Mouse (Mus musculus): Measurements from ENCODE around the gene Mesp2. TPM values are rescaled to one million over a fixed set of nuclear protein-coding genes. Genes with fewer than 3 reads are reported as not detected.

The Mesp2 gene
- polyA plus RNA-seq (2015; fragmentation: Nextera tagmentation; extraction: Ambion mirVana) = 1.1 and 1.3 TPM in 2 replicates

DNA sequence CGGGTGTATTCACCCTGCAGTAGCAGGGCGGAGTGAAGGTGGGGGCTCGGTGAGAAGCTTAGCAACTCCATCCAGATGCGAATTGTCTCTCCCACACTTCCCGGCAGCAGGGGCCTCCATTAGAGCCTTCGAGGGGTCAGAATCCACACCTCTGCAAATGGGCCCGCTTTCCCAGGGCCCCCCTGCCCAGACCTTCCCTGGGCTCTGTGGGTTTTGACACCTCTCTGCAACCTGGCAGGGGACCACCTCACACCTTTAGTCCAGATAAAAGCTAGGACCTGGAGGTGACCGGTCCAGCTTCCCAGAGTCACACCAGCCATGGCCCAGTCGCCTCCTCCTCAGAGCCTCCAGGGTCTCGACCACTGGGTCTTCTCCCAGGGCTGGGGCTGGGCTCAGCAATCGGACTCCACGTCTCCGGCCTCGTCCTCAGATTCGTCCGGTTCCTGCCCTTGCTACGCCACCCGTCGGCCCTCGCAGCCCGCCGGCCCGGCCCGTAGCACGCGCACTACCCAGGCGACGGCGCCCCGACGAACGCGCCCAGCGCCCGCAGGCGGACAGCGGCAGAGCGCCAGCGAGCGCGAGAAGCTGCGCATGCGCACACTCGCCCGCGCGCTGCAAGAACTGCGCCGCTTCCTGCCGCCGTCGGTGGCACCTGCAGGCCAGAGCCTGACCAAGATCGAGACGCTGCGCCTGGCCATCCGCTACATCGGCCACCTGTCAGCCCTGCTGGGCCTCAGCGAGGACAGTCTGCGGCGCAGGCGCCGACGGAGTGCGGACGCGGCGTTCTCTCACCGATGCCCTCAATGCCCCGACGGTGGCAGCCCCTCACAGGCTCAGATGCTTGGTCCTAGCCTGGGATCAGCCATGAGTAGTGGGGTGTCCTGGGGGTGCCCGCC is at the start of gene Mesp2:
Gene Mesp2 (plus strand): TSS at position 117 of the 896 bp plus-strand sequence.
- ATAC-seq (ENCODE audit: low FRiP score, low read depth) = peak; percentile 72
- peak within 1 kb of the TSS; percentile 37 for H3K4me3 ChIP-seq
- H3K27me3 ChIP-seq = 0 out of 2 replicates have a peak, but pooled peaks cover 7% of the 10 kb centered on the region
- no peak within 1 kb of the TSS for H3K27ac ChIP-seq (replicated peaks)
- H3K4me1 ChIP-seq (replicated peaks) = peaks cover 7% of the 10 kb centered on the region
- H3K4me2 ChIP-seq = peak within 1 kb of the TSS; percentile 64
- no peaks in the 10 kb centered on the region for H3K36me3 ChIP-seq
- peak within 1 kb of the TSS; percentile 49 for H3K9ac ChIP-seq
- H3K9me3 ChIP-seq = no peaks in the 10 kb centered on the region
- 19% methylated on average over 71 of the region's 71 CpGs for WGBS

GRCm38 (mm10) chr7:79761124-79761876 is 49.2 kb upstream of the Mesp2 start:
- Histone ChIP-seq H3K27me3 (no peaks in the 10 kb centered on the region), H3K4me2 (no peak overlapping the region), H3K36me3 (no peaks in the 10 kb centered on the region), H3K9ac (no peak overlapping the region), H3K9me3 (no peaks in the 10 kb centered on the region), H3K27ac (replicated peaks) (no peak overlapping the region), H3K4me3 (no peak overlapping the region), H3K4me1 (replicated peaks) (no peaks in the 10 kb centered on the region)
- ATAC-seq (ENCODE audit: low FRiP score, low read depth) = no peak
- WGBS = 77% methylated on average over 5 of the region's 5 CpGs

- no peaks in the 10 kb centered on the region for H3K4me1 ChIP-seq (replicated peaks)
- WGBS = 80% methylated on average over 8 of the region's 8 CpGs
- H3K9me3 ChIP-seq = no peaks in the 10 kb centered on the region
- H3K27ac ChIP-seq (replicated peaks) = no peak overlapping the region
- H3K36me3 ChIP-seq = no peaks in the 10 kb centered on the region
- H3K4me2 ChIP-seq = no peak overlapping the region
- no peak overlapping the region for H3K4me3 ChIP-seq
- no peak overlapping the region for H3K9ac ChIP-seq
- H3K27me3 ChIP-seq = no peaks in the 10 kb centered on the region
- no peak for ATAC-seq (ENCODE audit: low FRiP score, low read depth)
These were observed 48.4 kb upstream of the Mesp2 start for GRCm38 (mm10) chr7:79762106-79762505.

DNA sequence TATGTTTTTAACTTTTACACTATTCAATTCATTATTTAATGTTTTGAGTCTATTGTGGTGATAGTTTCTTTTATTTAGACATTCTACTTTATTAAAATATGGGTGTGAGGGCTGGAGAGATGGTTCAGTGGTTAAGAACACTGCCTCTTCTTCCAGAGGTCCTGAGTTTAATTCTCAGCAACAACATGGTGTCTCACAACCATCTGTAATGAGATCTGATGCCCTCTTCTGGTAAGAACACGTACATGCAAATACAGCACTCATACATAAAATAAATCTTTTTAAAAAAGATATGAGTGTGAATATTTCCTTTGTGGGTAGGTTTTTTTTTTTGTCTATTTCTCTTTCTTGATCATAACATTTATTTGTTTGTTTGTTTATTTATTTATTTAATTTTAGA is 44.5 kb upstream of the Mesp2 start:
- H3K27ac ChIP-seq (replicated peaks) = no peak overlapping the region
- ATAC-seq (ENCODE audit: low FRiP score, low read depth) = no peak
- H3K9ac ChIP-seq = no peak overlapping the region
- no peaks in the 10 kb centered on the region for H3K4me1 ChIP-seq (replicated peaks)
- no peaks in the 10 kb centered on the region for H3K9me3 ChIP-seq
- H3K4me2 ChIP-seq = no peak overlapping the region
- 38% methylated on average over 1 of the region's 1 CpGs for WGBS
- no peaks in the 10 kb centered on the region for H3K36me3 ChIP-seq
- H3K27me3 ChIP-seq = no peaks in the 10 kb centered on the region
- H3K4me3 ChIP-seq = no peak overlapping the region

DNA sequence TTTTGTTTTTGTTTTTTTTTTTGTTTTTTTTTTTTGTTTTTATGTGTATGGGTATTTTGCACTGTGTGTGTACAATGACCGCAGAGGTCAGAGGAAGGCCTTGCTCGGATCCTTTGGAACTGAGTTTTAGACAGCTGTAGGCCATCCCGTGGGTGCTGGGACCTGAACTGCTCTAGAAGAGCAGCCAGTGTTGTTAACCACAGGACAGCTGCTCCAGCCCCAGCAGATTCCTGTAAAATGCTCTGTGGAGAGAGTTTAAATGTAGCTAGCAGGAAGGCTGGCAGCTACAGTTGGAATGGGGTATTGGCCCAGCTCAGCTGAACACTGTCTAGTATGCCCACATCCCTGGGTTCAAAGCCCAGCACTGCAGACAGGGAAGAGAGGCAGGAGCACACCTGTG is 40.9 kb upstream of the Mesp2 start:
- H3K4me2 ChIP-seq = no peak overlapping the region

DNA sequence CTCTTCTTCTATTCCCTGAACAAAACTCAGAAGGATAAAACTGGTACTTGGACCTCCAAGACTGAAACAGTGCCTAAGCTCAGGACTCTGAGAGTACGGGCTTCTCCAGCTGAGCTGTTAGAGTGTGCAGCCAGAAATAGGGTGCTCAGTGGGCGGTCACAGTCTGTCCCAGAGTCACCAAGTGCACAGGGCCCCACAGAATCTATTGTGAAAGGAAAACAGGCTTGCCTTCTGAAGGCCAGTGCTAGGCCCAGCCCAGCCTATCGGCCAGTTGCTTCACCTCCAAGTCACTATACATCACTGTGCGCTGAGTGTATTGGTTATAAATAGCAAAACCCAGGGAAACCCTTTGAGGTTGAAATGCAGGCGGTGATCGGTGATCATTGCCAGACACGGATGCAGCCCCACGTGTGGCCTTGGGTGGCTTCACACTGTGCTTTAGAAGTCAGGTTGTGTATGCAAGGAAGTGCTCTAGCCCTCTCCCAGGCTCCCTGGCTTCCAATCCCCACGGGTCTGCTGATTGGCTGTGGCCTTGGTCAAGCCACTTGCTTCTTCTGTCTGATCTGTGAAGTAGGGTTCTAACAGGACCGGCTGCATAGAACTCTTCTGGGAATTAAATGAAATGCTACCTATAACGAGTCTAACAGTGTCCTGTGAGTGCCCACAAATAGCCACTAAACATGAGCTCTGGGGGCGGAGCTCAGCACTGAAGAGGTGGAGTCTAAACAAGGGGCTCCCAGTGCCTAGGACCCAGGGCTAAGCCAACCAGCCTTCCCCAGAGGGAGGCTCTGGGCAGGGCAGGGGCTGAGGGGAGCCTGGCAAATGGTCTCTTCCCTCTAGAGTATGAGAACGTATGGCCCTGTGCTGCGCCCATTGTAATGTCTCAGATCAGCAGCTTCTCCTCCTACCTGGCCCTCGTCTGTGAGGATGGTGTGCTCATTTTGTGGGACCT is 38.7 kb upstream of the Mesp2 start:
- Histone ChIP-seq H3K4me3 (no peak overlapping the region), H3K4me2 (no peak overlapping the region), H3K9ac (no peak overlapping the region), H3K27ac (replicated peaks) (no peak overlapping the region), H3K36me3 (no peaks in the 10 kb centered on the region), H3K4me1 (replicated peaks) (no peaks in the 10 kb centered on the region), H3K9me3 (no peaks in the 10 kb centered on the region), H3K27me3 (no peaks in the 10 kb centered on the region)
- no peak for ATAC-seq (ENCODE audit: low FRiP score, low read depth)
- WGBS = 47% methylated on average over 15 of the region's 15 CpGs

More for the DNA sequence above, 40.9 kb upstream of the Mesp2 start:
- H3K9me3 ChIP-seq = no peaks in the 10 kb centered on the region
- ATAC-seq (ENCODE audit: low FRiP score, low read depth) = no peak
- no peaks in the 10 kb centered on the region for H3K4me1 ChIP-seq (replicated peaks)
- H3K27ac ChIP-seq (replicated peaks) = no peak overlapping the region
- no peaks in the 10 kb centered on the region for H3K36me3 ChIP-seq
- no peak overlapping the region for H3K9ac ChIP-seq
- H3K27me3 ChIP-seq = no peaks in the 10 kb centered on the region
- 96% methylated on average over 3 of the region's 3 CpGs for WGBS
- no peak overlapping the region for H3K4me3 ChIP-seq

DNA sequence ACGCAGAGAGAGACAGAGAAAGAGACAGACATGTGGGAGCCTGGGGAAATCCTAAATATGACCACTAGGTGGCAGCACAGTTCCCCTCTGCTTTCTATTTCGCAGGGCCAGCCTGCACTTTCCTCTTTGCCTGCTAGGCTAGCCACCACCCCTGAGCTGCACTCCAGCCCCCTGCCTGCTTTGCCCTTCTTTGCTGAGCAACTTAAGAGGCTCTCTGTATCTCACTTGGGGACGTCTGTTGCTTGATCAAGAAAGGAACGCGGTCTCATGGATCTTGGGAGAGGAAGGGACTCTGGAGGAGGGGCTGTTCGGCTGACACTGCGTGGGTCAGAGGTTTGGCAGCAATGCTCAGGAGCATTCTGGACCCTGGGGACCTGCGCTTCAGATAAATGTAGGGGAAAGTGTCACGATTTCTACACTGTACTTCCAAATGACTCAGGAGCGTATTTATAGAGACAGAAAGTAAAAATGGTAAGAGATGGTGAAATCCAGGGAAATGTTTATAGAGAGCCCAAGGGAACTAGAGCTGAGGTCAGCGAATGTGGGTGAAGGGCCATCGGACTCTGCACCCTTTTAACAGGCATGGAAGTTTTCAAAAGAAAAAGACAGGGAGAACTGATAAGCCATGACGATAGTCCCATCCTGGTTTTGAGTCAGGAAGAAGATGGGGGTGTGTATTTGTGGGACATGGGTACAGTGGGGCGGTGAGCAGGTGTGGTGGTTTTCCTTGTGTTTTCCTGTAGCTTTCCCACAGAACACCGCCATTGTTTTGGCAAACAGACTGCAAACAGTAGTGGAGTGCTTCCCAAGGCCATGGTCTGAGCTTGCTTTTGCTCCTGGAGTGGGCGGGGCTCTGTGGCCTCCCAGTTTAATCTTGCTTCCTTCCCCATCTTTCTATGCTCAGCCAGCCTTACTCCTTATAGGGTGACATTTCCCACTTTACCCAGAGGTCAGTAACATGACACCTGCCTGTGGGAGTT is 29.6 kb upstream of the Mesp2 start:
- Histone ChIP-seq H3K27me3 (no peaks in the 10 kb centered on the region), H3K9ac (no peak overlapping the region), H3K9me3 (no peaks in the 10 kb centered on the region), H3K4me1 (replicated peaks) (no peaks in the 10 kb centered on the region), H3K36me3 (no peaks in the 10 kb centered on the region), H3K4me3 (peak overlapping the region; percentile 16; the same call in 1 of the 2 replicates), H3K4me2 (peak overlapping the region; percentile 48), H3K27ac (replicated peaks) (no peak overlapping the region)
- ATAC-seq (ENCODE audit: low FRiP score, low read depth) = peak; percentile 79
- WGBS = 32% methylated on average over 16 of the region's 16 CpGs

GRCm38 (mm10) chr7:79781826-79782515 is 28.6 kb upstream of the Mesp2 start:
- WGBS = 81% methylated on average over 11 of the region's 11 CpGs
- no peak for ATAC-seq (ENCODE audit: low FRiP score, low read depth)
- H3K9ac ChIP-seq = no peak overlapping the region
- no peak overlapping the region for H3K27ac ChIP-seq (replicated peaks)
- H3K9me3 ChIP-seq = no peaks in the 10 kb centered on the region
- H3K27me3 ChIP-seq = no peaks in the 10 kb centered on the region
- H3K36me3 ChIP-seq = no peaks in the 10 kb centered on the region
- no peak overlapping the region for H3K4me3 ChIP-seq
- H3K4me1 ChIP-seq (replicated peaks) = no peaks in the 10 kb centered on the region
- H3K4me2 ChIP-seq = no peak overlapping the region

GRCm38 (mm10) chr7:79782516-79782855 is 28.0 kb upstream of the Mesp2 start:
- no peak for ATAC-seq (ENCODE audit: low FRiP score, low read depth)
- WGBS = 67% methylated on average over 2 of the region's 2 CpGs

DNA sequence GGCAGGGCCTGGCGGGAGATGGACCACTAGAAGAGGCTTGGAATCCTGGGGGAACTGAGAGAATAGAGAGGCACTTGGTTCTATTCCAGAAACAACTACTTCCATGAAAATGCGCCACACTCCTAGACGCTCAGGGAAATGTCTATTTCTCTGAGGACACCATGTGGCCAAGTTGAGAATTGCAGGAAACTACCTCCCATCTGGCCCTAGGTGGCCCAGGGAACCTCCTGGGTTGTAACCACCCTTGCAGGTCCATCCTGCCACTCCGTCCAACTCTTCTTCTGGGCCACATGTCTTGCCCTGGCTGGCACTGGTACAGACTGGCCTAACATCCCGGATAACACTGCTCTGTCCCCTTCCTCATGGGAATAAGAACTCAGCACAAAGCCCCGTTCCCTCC is 24.2 kb upstream of the Mesp2 start:
- WGBS = 20% methylated on average over 6 of the region's 6 CpGs
- Histone ChIP-seq H3K9ac (no peak overlapping the region), H3K27ac (replicated peaks) (no peak overlapping the region), H3K27me3 (peaks cover 13% of the 10 kb centered on the region), H3K36me3 (no peaks in the 10 kb centered on the region), H3K9me3 (no peaks in the 10 kb centered on the region), H3K4me1 (replicated peaks) (no peaks in the 10 kb centered on the region), H3K4me3 (no peak overlapping the region), H3K4me2 (no peak overlapping the region)
- ATAC-seq (ENCODE audit: low FRiP score, low read depth) = peak; percentile 45; the same call in 1 of the 2 replicates

More at GRCm38 (mm10) chr7:79782516-79782855, 28.0 kb upstream of the Mesp2 start:
- no peak overlapping the region for H3K9ac ChIP-seq
- no peak overlapping the region for H3K4me3 ChIP-seq
- no peak overlapping the region for H3K4me2 ChIP-seq
- H3K9me3 ChIP-seq = no peaks in the 10 kb centered on the region
- no peak overlapping the region for H3K27ac ChIP-seq (replicated peaks)
- no peaks in the 10 kb centered on the region for H3K27me3 ChIP-seq
- H3K36me3 ChIP-seq = no peaks in the 10 kb centered on the region
- H3K4me1 ChIP-seq (replicated peaks) = no peaks in the 10 kb centered on the region

All from hindbrain, embryonic 15.5 days (tissue).